Mouse (Mus musculus) brain, embryonic 14.5 days (tissue): ENCODE measurements around the gene Tnk1.

Experiments used
- CTCF ChIP-seq: fragments of 200-500 bp; IDR thresholded peaks from 2 replicates; pipeline ENCODE4 v1.5.1; 2012; ENCODE audit warnings: inconsistent platforms, mild to moderate bottlenecking, moderate library complexity, borderline replicate concordance; ENCODE audit not compliant: insufficient read depth, insufficient read length; ENCODE audit errors: extremely low read depth
- POLR2A ChIP-seq: fragments of 200-500 bp; IDR thresholded peaks from 2 replicates; pipeline ENCODE4 v1.6.1; 2012; ENCODE audit warnings: mild to moderate bottlenecking, inconsistent platforms, borderline replicate concordance; ENCODE audit not compliant: poor library complexity, insufficient read depth, insufficient read length, severe bottlenecking; ENCODE audit errors: extremely low read depth

- no peak for TF ChIP-seq CTCF
- no peak for TF ChIP-seq POLR2A
Measured at GRCm38 (mm10) chr11:69883527-69884151, 25.1 kb upstream of the Tnk1 start.
